Mouse (Mus musculus) stomach, embryonic 15.5 days (tissue): Measurements from ENCODE around the gene Vps37b. TPM values are rescaled to one million over a fixed set of nuclear protein-coding genes. Genes with fewer than 3 reads are reported as not detected.

Experiments
- ATAC-seq: fragments of 200-750 bp; cut with Nextera tagmentation; 2 replicates; pipeline ENCODE4 v1.8.0; 2017; ENCODE audit warnings: low read depth, moderate number of reproducible peaks, moderate TSS enrichment; ENCODE audit not compliant: insufficient read depth, low FRiP score
- H3K27ac ChIP-seq: fragments of 300-500 bp; sonication (generic); 2 replicates; pipeline ENCODE4 v1.5.1; 2015; ENCODE audit warnings: mild to moderate bottlenecking, inconsistent platforms
- H3K27me3 ChIP-seq: fragments of 300-500 bp; sonication (generic); replicated peaks from 2 replicates; pipeline ENCODE4 v1.6.1; 2015; ENCODE audit warnings: inconsistent platforms
- H3K36me3 ChIP-seq: fragments of 300-500 bp; sonication (generic); 2 replicates; pipeline ENCODE4 v1.6.1; 2015; ENCODE audit warnings: inconsistent platforms
- H3K4me1 ChIP-seq: fragments of 300-500 bp; sonication (generic); 2 replicates; pipeline ENCODE4 v1.6.1; 2015; ENCODE audit warnings: inconsistent platforms
- H3K4me2 ChIP-seq: fragments of 300-500 bp; sonication (generic); 2 replicates; pipeline ENCODE4 v1.6.1; 2015; ENCODE audit warnings: mild to moderate bottlenecking, inconsistent platforms
- H3K4me3 ChIP-seq: fragments of 300-500 bp; sonication (generic); replicated peaks from 2 replicates; pipeline ENCODE4 v1.5.1; 2015; ENCODE audit warnings: inconsistent platforms
- H3K9ac ChIP-seq: fragments of 300-500 bp; sonication (generic); 2 replicates; pipeline ENCODE4 v1.6.1; 2015; ENCODE audit warnings: inconsistent platforms
- H3K9me3 ChIP-seq: fragments of 300-500 bp; sonication (generic); 2 replicates; pipeline ENCODE4 v1.6.1; 2016; ENCODE audit warnings: inconsistent platforms
- WGBS: fragments of 180-500 bp; shearing (Covaris S2); methylation state at CpG from one replicate; pipeline ENCODE4 v1.1.7; 2015; 5-methylcytosine and 5-hydroxymethylcytosine counted together
- microRNA-seq: library from miRNA; unstranded; fragments of <30 nt; microRNA quantifications from one replicate; pipeline ENCODE4, GENCODE M21; 2016
- polyA plus RNA-seq: library from polyadenylated mRNA; unstranded; fragments of >200 nt; fragmentation: Nextera tagmentation; extraction: Ambion mirVana; gene quantifications from 2 replicates; pipeline ENCODE4 v1.2.1, GENCODE M21; 2015

Vps37b gene
- polyA plus RNA-seq, 1 experiment from 2014 or later, result 36.2 TPM

GRCm38 (mm10) chr5:123972453-123972852, 59.6 kb downstream of the Vps37b start:
- WGBS, result 68% methylated on average over 6 of the region's 6 CpGs
- Histone ChIP-seq H3K9me3 (no peaks in the 10 kb centered on the region), H3K27me3 (peaks cover 6% of the 10 kb centered on the region; the same call in 1 of the 2 replicates), H3K4me1 (peaks cover 15% of the 10 kb centered on the region), H3K4me2 (no peak overlapping the region), H3K36me3 (no peaks in the 10 kb centered on the region), H3K27ac (no peak overlapping the region), H3K9ac (no peak overlapping the region), H3K4me3 (no peak overlapping the region)
- ATAC-seq, result no peak

- Histone ChIP-seq H3K9me3 (no peaks in the 10 kb centered on the region), H3K9ac (no peak overlapping the region), H3K27ac (no peak overlapping the region), H3K27me3 (peaks cover 6% of the 10 kb centered on the region; the same call in 1 of the 2 replicates), H3K4me1 (peaks cover 9% of the 10 kb centered on the region; the same call in 1 of the 2 replicates), H3K4me2 (no peak overlapping the region), H3K36me3 (no peaks in the 10 kb centered on the region), H3K4me3 (no peak overlapping the region)
- no peak for ATAC-seq
- WGBS, result 85% methylated on average over 4 of the region's 4 CpGs
Observed at GRCm38 (mm10) chr5:123970576-123970975, 61.5 kb downstream of the Vps37b start.

- Histone ChIP-seq H3K9me3 (no peaks in the 10 kb centered on the region), H3K4me1 (peaks cover 5% of the 10 kb centered on the region; the same call in 1 of the 2 replicates), H3K4me2 (no peak overlapping the region), H3K9ac (no peak overlapping the region), H3K27ac (no peak overlapping the region), H3K4me3 (no peak overlapping the region), H3K36me3 (no peaks in the 10 kb centered on the region), H3K27me3 (peaks cover 6% of the 10 kb centered on the region; the same call in 1 of the 2 replicates)
- WGBS, result 74% methylated on average over 8 of the region's 8 CpGs
- no peak for ATAC-seq
Observed at GRCm38 (mm10) chr5:123969216-123969615, 62.9 kb downstream of the Vps37b start.

- Histone ChIP-seq H3K27ac (no peak overlapping the region), H3K9me3 (no peaks in the 10 kb centered on the region), H3K4me1 (peaks cover 5% of the 10 kb centered on the region; the same call in 1 of the 2 replicates), H3K4me3 (no peak overlapping the region), H3K27me3 (peaks cover 6% of the 10 kb centered on the region; the same call in 1 of the 2 replicates), H3K9ac (no peak overlapping the region), H3K36me3 (no peaks in the 10 kb centered on the region), H3K4me2 (no peak overlapping the region)
- 57% methylated on average over 5 of the region's 5 CpGs for WGBS
- ATAC-seq, result no peak
Observed at GRCm38 (mm10) chr5:123968468-123968867, 63.6 kb downstream of the Vps37b start.

GRCm38 (mm10) chr5:123966759-123967158, 65.3 kb downstream of the Vps37b start:
- no peaks in the 10 kb centered on the region for H3K27me3 ChIP-seq
- H3K4me2 ChIP-seq, result no peak overlapping the region
- H3K27ac ChIP-seq, result no peak overlapping the region
- H3K9ac ChIP-seq, result no peak overlapping the region
- 63% methylated on average over 2 of the region's 2 CpGs for WGBS
- H3K4me1 ChIP-seq, result no peaks in the 10 kb centered on the region
- H3K4me3 ChIP-seq, result no peak overlapping the region
- no peak for ATAC-seq
- H3K9me3 ChIP-seq, result no peaks in the 10 kb centered on the region
- no peaks in the 10 kb centered on the region for H3K36me3 ChIP-seq

GRCm38 (mm10) chr5:123964208-123964607, 67.9 kb downstream of the Vps37b start:
- Histone ChIP-seq H3K4me1 (no peaks in the 10 kb centered on the region), H3K9me3 (no peaks in the 10 kb centered on the region), H3K27ac (no peak overlapping the region), H3K27me3 (no peaks in the 10 kb centered on the region), H3K4me3 (no peak overlapping the region), H3K4me2 (no peak overlapping the region), H3K9ac (no peak overlapping the region), H3K36me3 (no peaks in the 10 kb centered on the region)
- no peak for ATAC-seq
- WGBS, result 88% methylated on average over 4 of the region's 4 CpGs

GRCm38 (mm10) chr5:123961046-123961445, 71.0 kb downstream of the Vps37b start:
- Histone ChIP-seq H3K4me3 (no peak overlapping the region), H3K27ac (no peak overlapping the region), H3K36me3 (no peaks in the 10 kb centered on the region), H3K9me3 (no peaks in the 10 kb centered on the region), H3K27me3 (no peaks in the 10 kb centered on the region), H3K9ac (no peak overlapping the region), H3K4me2 (no peak overlapping the region), H3K4me1 (no peaks in the 10 kb centered on the region)
- no peak for ATAC-seq
- WGBS, result 80% methylated on average over 12 of the region's 12 CpGs

- ATAC-seq, result no peak
- Histone ChIP-seq H3K4me2 (no peak overlapping the region), H3K4me1 (no peaks in the 10 kb centered on the region), H3K9ac (no peak overlapping the region), H3K9me3 (no peaks in the 10 kb centered on the region), H3K4me3 (no peak overlapping the region), H3K27ac (no peak overlapping the region), H3K36me3 (no peaks in the 10 kb centered on the region), H3K27me3 (no peaks in the 10 kb centered on the region)
- WGBS, result 50% methylated on average over 8 of the region's 8 CpGs
Observed at GRCm38 (mm10) chr5:123960129-123960528, 71.9 kb downstream of the Vps37b start.

GRCm38 (mm10) chr5:123959018-123959417, 73.1 kb downstream of the Vps37b start:
- H3K27me3 ChIP-seq, result no peaks in the 10 kb centered on the region
- no peak overlapping the region for H3K27ac ChIP-seq
- H3K9me3 ChIP-seq, result no peaks in the 10 kb centered on the region
- WGBS, result 73% methylated on average over 3 of the region's 3 CpGs
- no peaks in the 10 kb centered on the region for H3K4me1 ChIP-seq
- H3K36me3 ChIP-seq, result no peaks in the 10 kb centered on the region
- no peak overlapping the region for H3K9ac ChIP-seq
- ATAC-seq, result no peak
- H3K4me3 ChIP-seq, result no peak overlapping the region
- no peak overlapping the region for H3K4me2 ChIP-seq

GRCm38 (mm10) chr5:123957213-123957612, 74.9 kb downstream of the Vps37b start:
- H3K9me3 ChIP-seq, result no peaks in the 10 kb centered on the region
- 95% methylated on average over 8 of the region's 8 CpGs for WGBS
- H3K4me2 ChIP-seq, result no peak overlapping the region
- H3K4me1 ChIP-seq, result no peaks in the 10 kb centered on the region
- no peak overlapping the region for H3K4me3 ChIP-seq
- H3K9ac ChIP-seq, result no peak overlapping the region
- no peak overlapping the region for H3K27ac ChIP-seq
- H3K27me3 ChIP-seq, result no peaks in the 10 kb centered on the region
- no peaks in the 10 kb centered on the region for H3K36me3 ChIP-seq
- ATAC-seq, result no peak

Small RNAs within 50 kb of the gene (microRNA-seq; reads per million reads assigned to microRNA genes)
- 0.77 reads per million for gene Mir7032

Other genes with a start within 250 kb of the Vps37b start
- gene Hcar2, start 166.8 kb downstream of the Vps37b start, polyA plus RNA-seq, result 1.9 and 4.4 TPM in 2 replicates
- 3.8 and 4.6 TPM in 2 replicates for gene Hcar1, start 152.2 kb downstream of the Vps37b start, polyA plus RNA-seq
- gene Denr, start 125.1 kb downstream of the Vps37b start, polyA plus RNA-seq, result 127 and 129 TPM in 2 replicates
- 2.4 and 3.4 TPM in 2 replicates for gene Gm43518, start 104.9 kb downstream of the Vps37b start, polyA plus RNA-seq
- gene Ccdc62, start 101.6 kb downstream of the Vps37b start, polyA plus RNA-seq, result 5.6 and 7.0 TPM in 2 replicates
- 24.0 and 27.0 TPM in 2 replicates for gene Hip1r, start 58.6 kb downstream of the Vps37b start, polyA plus RNA-seq
- 3.4 TPM in 2 replicates for gene Abcb9, start 63.5 kb upstream of the Vps37b start, polyA plus RNA-seq
- 24.2 and 25.7 TPM in 2 replicates for gene Ogfod2, start 80.0 kb upstream of the Vps37b start, polyA plus RNA-seq
- gene Arl6ip4, start 83.8 kb upstream of the Vps37b start, polyA plus RNA-seq, result 101 and 102 TPM in 2 replicates
- gene Pitpnm2, start 217.5 kb upstream of the Vps37b start, polyA plus RNA-seq, result 5.1 and 5.2 TPM in 2 replicates